8 mouse cellular contexts compared by ENCODE assay signal in the genomic region with DNA sequence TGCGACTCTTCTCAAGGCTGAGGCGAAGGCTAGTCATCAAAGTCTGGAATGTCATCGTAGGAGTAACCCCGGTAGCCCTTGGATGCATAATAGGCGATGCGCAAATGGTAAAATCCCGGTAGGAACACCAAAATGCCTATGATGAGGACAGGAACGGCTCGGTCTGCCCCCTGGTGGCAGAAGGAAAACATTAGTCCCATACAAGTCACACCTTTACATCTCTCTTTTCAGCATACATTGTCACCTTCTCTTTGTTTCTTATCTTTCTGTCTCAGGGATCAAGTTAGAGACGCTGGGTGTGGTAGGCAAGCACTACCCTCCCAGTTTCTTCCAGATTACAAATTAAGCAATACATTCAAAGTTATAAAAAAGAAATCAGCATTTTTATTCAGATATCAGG. TPM values are rescaled to one million over a fixed set of nuclear protein-coding genes. Genes with fewer than 3 reads are reported as not detected.
A peak's percentile ranks its signal among the peaks of the same experiment; 100 is the strongest.
DNase-seq lines count a peak whose midpoint lies in the region; ATAC-seq and TF ChIP-seq lines count a peak whose summit lies in the region.
"Not testable (repeated sequence)": the region's sequence is repeated elsewhere in the genome, so short reads cannot be mapped to it uniquely, and the experiment has no call there.

No protein-coding gene starts in this region.

- peaks cover 16% of the 10 kb centered on the region; the same call in 1 of the 2 replicates for H3K36me3 ChIP-seq in intestine, postnatal 0 days (ENCODE audit: control insufficient read depth, insufficient read depth)

- peak; percentile 63 for ATAC-seq in common myeloid progenitor, adult 5-6 weeks (replicated peaks; ENCODE audit: low read depth, poor library complexity, severe bottlenecking)
- ATAC-seq in intestine, postnatal 0 days, result not testable (repeated sequence)
- peak; percentile 50; the same call in 1 of the 2 replicates for ATAC-seq in megakaryocyte, adult 5-6 weeks (ENCODE audit: poor library complexity, severe bottlenecking)

- H3K27me3 ChIP-seq in intestine, postnatal 0 days (replicated peaks; ENCODE audit: control insufficient read depth, insufficient read depth, low read length), result not testable (repeated sequence)

- H3K27ac ChIP-seq in gastrocnemius, adult 2 months; intestine, postnatal 0 days (ENCODE audit: low read depth, low read length): not testable (repeated sequence)

- not testable (repeated sequence) for H3K9me3 ChIP-seq in intestine, postnatal 0 days (ENCODE audit: control insufficient read depth)

- H3K4me1 ChIP-seq in intestine, postnatal 0 days (replicated peaks; ENCODE audit: control insufficient read depth, insufficient read depth, low read length), result not testable (repeated sequence)

- H3K4me2 ChIP-seq in intestine, postnatal 0 days (replicated peaks; ENCODE audit: low read depth), result not testable (repeated sequence)

- intact Hi-C loops in gastrocnemius, adult 2 months (cut with DNase I), result loop anchor here (2.0 to 10.0 kb wide), 4 partner anchors 100 to 426 kb away; no protein-coding TSS in a partner anchor
- intact Hi-C loops in left cerebral cortex, postnatal 36 days (cut with DNase I), result loop anchor here (10.0 kb wide), 1 partner anchor 416 kb away; no protein-coding TSS in a partner anchor

- WGBS in intestine, postnatal 0 days, result 29% methylated on average over 6 of the region's 10 CpGs

- peak; percentile 71 for TF ChIP-seq CTCF in gastrocnemius, adult 2 months (IDR thresholded peaks at IDR 0.05)
- TF ChIP-seq CTCF in intestine, postnatal 0 days (IDR thresholded peaks at IDR 0.05; ENCODE audit: low read depth), result peak; percentile 75

- DNase-seq in 3T3-L1 (ENCODE audit: low read depth, low spot score), result peak; percentile 81
- DNase-seq in adrenal gland, adult 8-10 months, result peak; percentile 42
- peak; percentile 70 for DNase-seq in gastrocnemius, adult 2 months
- peak; percentile 42 to 56 for DNase-seq in left cerebral cortex, postnatal 36 days (ENCODE audit: low spot score in 2 of 2)
- peak; percentile 78 for DNase-seq in right cerebral cortex, postnatal 14 days

- not testable (repeated sequence) for H3K9ac ChIP-seq in intestine, postnatal 0 days (ENCODE audit: low read depth, low read length)

- not testable (repeated sequence) for H3K4me3 ChIP-seq in gastrocnemius, adult 2 months; intestine, postnatal 0 days (ENCODE audit: low read depth, low read length)

RNA-seq across cellular contexts. Expression of a gene that starts 7.2 kb away (rescaled TPM):
- 10 to 100 TPM; 44.1 to 48.7 (median 46.3) TPM for total RNA-seq in adrenal gland, adult 8-10 months (2022)
- 33.5 and 41.2 TPM in 2 replicates for total RNA-seq in common myeloid progenitor, adult 5-6 weeks (2017)
- 10 to 100 TPM; 23.2 to 28.1 TPM for total RNA-seq in gastrocnemius, adult 2 months (2021)
- polyA plus RNA-seq in intestine, postnatal 0 days (2015; fragmentation: Nextera tagmentation; extraction: Ambion mirVana), result 31.2 and 34.3 TPM in 2 replicates
- total RNA-seq in left cerebral cortex, postnatal 36 days (2021), result 10 to 100 TPM; 29.5 to 34.9 TPM
- 44.3 and 52.5 TPM in 2 replicates for total RNA-seq in megakaryocyte, adult 5-6 weeks (2015)
- total RNA-seq in megakaryocyte, adult 5-6 weeks (2017), result 18.4 and 18.8 TPM in 2 replicates

RNA-seq across cellular contexts. Expression of a gene that starts 12.7 kb away (rescaled TPM):
- 10 to 100 TPM; 58.8 to 71.5 (median 65.4) TPM for total RNA-seq in adrenal gland, adult 8-10 months (2022)
- 619 and 635 TPM in 2 replicates for total RNA-seq in common myeloid progenitor, adult 5-6 weeks (2017)
- total RNA-seq in gastrocnemius, adult 2 months (2021), result 10 to 100 TPM; 19.0 to 22.9 TPM
- 105 and 106 TPM in 2 replicates for polyA plus RNA-seq in intestine, postnatal 0 days (2015; fragmentation: Nextera tagmentation; extraction: Ambion mirVana)
- 10 to 100 TPM; 41.0 to 49.3 TPM for total RNA-seq in left cerebral cortex, postnatal 36 days (2021)
- total RNA-seq in megakaryocyte, adult 5-6 weeks (2015), result 619 and 646 TPM in 2 replicates
- total RNA-seq in megakaryocyte, adult 5-6 weeks (2017), result 482 and 494 TPM in 2 replicates

RNA-seq across cellular contexts. Expression of a gene that starts 22.5 kb away (rescaled TPM):
- 100 to 1,000 TPM in 1 of 4 experiments, 10 to 100 TPM in 3; 73.5 to 114 (median 87.4) TPM for total RNA-seq in adrenal gland, adult 8-10 months (2022)
- total RNA-seq in common myeloid progenitor, adult 5-6 weeks (2017), result 8.6 and 14.6 TPM in 2 replicates
- 10 to 100 TPM; 13.0 to 17.7 TPM for total RNA-seq in gastrocnemius, adult 2 months (2021)
- 16.2 and 17.3 TPM in 2 replicates for polyA plus RNA-seq in intestine, postnatal 0 days (2015; fragmentation: Nextera tagmentation; extraction: Ambion mirVana)
- 100 to 1,000 TPM; 245 to 264 TPM for total RNA-seq in left cerebral cortex, postnatal 36 days (2021)
- total RNA-seq in megakaryocyte, adult 5-6 weeks (2015), result 17.9 and 32.0 TPM in 2 replicates
- 24.4 and 26.3 TPM in 2 replicates for total RNA-seq in megakaryocyte, adult 5-6 weeks (2017)
